Comparison of ENCODE assay signal across 8 mouse cellular contexts in the genomic region with DNA sequence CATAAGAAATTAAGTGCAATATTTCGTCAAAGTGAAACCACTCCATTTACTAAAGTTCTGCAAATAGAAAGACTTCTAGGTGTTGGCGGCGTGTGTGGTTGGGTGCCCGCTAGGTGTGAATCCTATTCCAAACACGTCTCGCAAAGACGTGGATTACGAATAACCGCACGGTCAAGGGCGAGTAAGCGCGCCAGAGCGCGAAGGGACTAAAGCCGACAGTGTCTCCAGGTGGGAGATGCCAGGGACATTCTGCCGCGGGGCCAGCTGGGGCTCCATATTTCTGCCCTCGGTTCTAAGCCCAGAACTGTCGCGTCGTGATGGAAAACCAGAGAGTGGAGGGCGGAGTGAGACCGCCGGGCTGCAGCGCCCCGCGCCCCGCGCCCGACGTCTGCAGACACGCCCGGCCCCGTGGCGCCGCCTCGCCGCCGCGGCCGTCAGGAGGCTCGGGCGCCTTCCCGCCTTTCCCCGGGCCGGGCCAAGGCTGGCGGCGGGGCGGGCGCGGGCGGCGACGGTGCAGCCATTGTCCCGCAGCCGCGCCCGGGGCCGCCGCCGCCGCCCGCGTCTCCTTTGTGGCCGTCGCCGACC. TPM values are rescaled to one million over a fixed set of nuclear protein-coding genes. Genes with fewer than 3 reads are reported as not detected.
DNase-seq lines count a peak whose midpoint lies in the region; ATAC-seq and TF ChIP-seq lines count a peak whose summit lies in the region.

No protein-coding gene starts in this region.

- no peaks in the 10 kb centered on the region for H3K79me2 ChIP-seq in heart, adult 2 months (replicated peaks; ENCODE audit: control insufficient read depth, insufficient read depth, low read length)
- H3K79me2 ChIP-seq in liver, adult 2 months (ENCODE audit: control insufficient read depth, insufficient read depth, low read length): peaks cover under 1% of the 10 kb centered on the region; the same call in 1 of the 2 replicates

- H3K36me3 ChIP-seq in heart, adult 2 months (ENCODE audit: control insufficient read depth, insufficient read depth, low read length): no peaks in the 10 kb centered on the region
- H3K36me3 ChIP-seq in liver, adult 2 months (ENCODE audit: control insufficient read depth, insufficient read depth, low read length): no peaks in the 10 kb centered on the region
- no peaks in the 10 kb centered on the region for H3K36me3 ChIP-seq in stomach, postnatal 0 days (ENCODE audit: control insufficient read depth, insufficient read depth, low read length)

- no peaks in the 10 kb centered on the region; the same call in 1 of the 2 replicates for H3K4me1 ChIP-seq in heart, adult 2 months (ENCODE audit: control insufficient read depth, insufficient read depth, low read length)
- H3K4me1 ChIP-seq in liver, adult 2 months (ENCODE audit: control insufficient read depth, insufficient read depth, low read length): no peaks in the 10 kb centered on the region; the same call in 1 of the 2 replicates
- no peaks in the 10 kb centered on the region for H3K4me1 ChIP-seq in stomach, postnatal 0 days (replicated peaks; ENCODE audit: control insufficient read depth, insufficient read depth)

- TF ChIP-seq POLR2A in heart, adult 2 months (IDR thresholded peaks at IDR 0.05; ENCODE audit: insufficient read depth, low read depth, low read length): no peak
- TF ChIP-seq POLR2A in liver, adult 2 months (IDR thresholded peaks at IDR 0.05; ENCODE audit: extremely low read depth, insufficient read depth, low read length): no peak

- WGBS in heart, adult 2 months: under 1% methylated on average over 68 of the region's 68 CpGs
- WGBS in liver, adult 2 months: under 1% methylated on average over 56 of the region's 68 CpGs
- 0% methylated on average over 36 of the region's 68 CpGs for WGBS in stomach, postnatal 0 days

- H3K9me3 ChIP-seq in stomach, postnatal 0 days (ENCODE audit: control insufficient read depth, low read length): no peaks in the 10 kb centered on the region

- TF ChIP-seq EP300 in heart, adult 2 months (IDR thresholded peaks at IDR 0.05; ENCODE audit: insufficient read depth, low read depth, low read length): no peak
- no peak for TF ChIP-seq EP300 in stomach, postnatal 0 days (optimal IDR thresholded peaks at IDR 0.05)

- peak; percentile 28 for DNase-seq in 3T3-L1 (ENCODE audit: low read depth, low spot score)
- DNase-seq in embryo, embryonic 9.5 days (ENCODE audit: extremely low spot score): peak; percentile 66
- DNase-seq in heart, adult 2 months: peak; percentile 77 to 79
- peak; percentile 15 to 39 for DNase-seq in kidney, adult 8-10 months
- DNase-seq in liver, adult 2 months (ENCODE audit: extremely low read depth, low read depth, low spot score): peak; percentile 27
- peak; percentile 64 for DNase-seq in stomach, postnatal 0 days (ENCODE audit: low spot score)

- peak overlapping the region; percentile 85 for H3K9ac ChIP-seq in heart, adult 2 months (ENCODE audit: low read depth, low read length)
- peak overlapping the region; percentile 75 for H3K9ac ChIP-seq in liver, adult 2 months (ENCODE audit: low read depth, low read length)
- peak overlapping the region; percentile 98 for H3K9ac ChIP-seq in stomach, postnatal 0 days (ENCODE audit: low read length)

- ATAC-seq in activated CD4-positive, CD25-positive, alpha-beta regulatory T cell, adult 4 months: peak; percentile 43
- ATAC-seq in monocyte, adult 5-6 weeks (replicated peaks; ENCODE audit: insufficient number of reproducible peaks, low FRiP score, low TSS enrichment, poor library complexity, severe bottlenecking): 0 out of 2 replicates have a peak, but pooled peaks have one; percentile 43
- ATAC-seq in stomach, postnatal 0 days (ENCODE audit: low FRiP score, low TSS enrichment): peak; percentile 53; the same call in 1 of the 2 replicates

- peak overlapping the region; percentile 76 for H3K4me2 ChIP-seq in stomach, postnatal 0 days (replicated peaks; ENCODE audit: low read depth)

- intact Hi-C loops in heart, adult 2 months (cut with DNase I): no loop called here

- peak overlapping the region; percentile 67 for H3K4me3 ChIP-seq in heart, adult 2 months
- peak overlapping the region; percentile 77 for H3K4me3 ChIP-seq in liver, adult 2 months (ENCODE audit: insufficient read depth, low read depth, low read length)
- peak overlapping the region; percentile 87 for H3K4me3 ChIP-seq in stomach, postnatal 0 days (ENCODE audit: low read depth, low read length)

- no peak; the same call in 1 of the 2 replicates for TF ChIP-seq CTCF in heart, adult 2 months (IDR thresholded peaks at IDR 0.05)
- TF ChIP-seq CTCF in liver, adult 2 months (IDR thresholded peaks at IDR 0.05; ENCODE audit: low read depth, low read length): no peak
- TF ChIP-seq CTCF in stomach, postnatal 0 days (IDR thresholded peaks at IDR 0.05; ENCODE audit: low read depth): peak; percentile 7; the same call in 1 of the 2 replicates

- no peaks in the 10 kb centered on the region for H3K27me3 ChIP-seq in heart, adult 2 months (ENCODE audit: control insufficient read depth, insufficient read depth, low read length)
- H3K27me3 ChIP-seq in liver, adult 2 months (ENCODE audit: control insufficient read depth, insufficient read depth, low read length): no peaks in the 10 kb centered on the region
- H3K27me3 ChIP-seq in stomach, postnatal 0 days (ENCODE audit: control insufficient read depth, insufficient read depth, low read length): no peaks in the 10 kb centered on the region

- peak overlapping the region; percentile 73 for H3K27ac ChIP-seq in heart, adult 2 months
- H3K27ac ChIP-seq in liver, adult 2 months (replicated peaks; ENCODE audit: insufficient read depth, low read depth, low read length): peak overlapping the region; percentile 51
- peak overlapping the region; percentile 98 for H3K27ac ChIP-seq in stomach, postnatal 0 days (replicated peaks)

RNA-seq across cellular contexts. Expression of gene Zbtb8a, which starts 0.9 kb away (rescaled TPM):
- 1 to 10 TPM; 4.4 to 5.3 TPM for polyA plus RNA-seq in activated CD4-positive, CD25-positive, alpha-beta regulatory T cell, adult 4 months (2017; shearing (Covaris generic))
- total RNA-seq in heart, adult 2 months (2021): 1 to 10 TPM; 2.5 to 3.5 TPM
- 3.2 and 5.5 TPM in 2 replicates for polyA plus RNA-seq in heart, adult 2 months (2012; rRNA removed)
- total RNA-seq in liver, adult 2 months (2014; rRNA removed): 1.3 and 1.7 TPM in 2 replicates
- 1.6 and 1.7 TPM in 2 replicates for polyA plus RNA-seq in liver, adult 2 months (2012; rRNA removed)
- total RNA-seq in monocyte, adult 5-6 weeks (2017): 1.7 to 7.3 TPM (median 4.5 TPM) in 3 replicates
- polyA plus RNA-seq in stomach, postnatal 0 days (2015; fragmentation: Nextera tagmentation; extraction: Ambion mirVana): 12.2 and 13.0 TPM in 2 replicates

RNA-seq across cellular contexts. Expression of gene Zbtb8os, which starts 41.6 kb away (rescaled TPM):
- polyA plus RNA-seq in activated CD4-positive, CD25-positive, alpha-beta regulatory T cell, adult 4 months (2017; shearing (Covaris generic)): 100 to 1,000 TPM; 117 TPM
- 10 to 100 TPM; 19.5 to 27.2 TPM for total RNA-seq in heart, adult 2 months (2021)
- polyA plus RNA-seq in heart, adult 2 months (2012; rRNA removed): 9.1 and 13.0 TPM in 2 replicates
- total RNA-seq in liver, adult 2 months (2014; rRNA removed): 24.7 and 32.8 TPM in 2 replicates
- polyA plus RNA-seq in liver, adult 2 months (2012; rRNA removed): 14.7 and 16.7 TPM in 2 replicates
- 58.5 to 68.8 TPM (median 66.8 TPM) in 3 replicates for total RNA-seq in monocyte, adult 5-6 weeks (2017)
- 41.7 and 42.5 TPM in 2 replicates for polyA plus RNA-seq in stomach, postnatal 0 days (2015; fragmentation: Nextera tagmentation; extraction: Ambion mirVana)

RNA-seq across cellular contexts. Expression of gene Rbbp4, which starts 41.9 kb away (rescaled TPM):
- polyA plus RNA-seq in activated CD4-positive, CD25-positive, alpha-beta regulatory T cell, adult 4 months (2017; shearing (Covaris generic)): 100 to 1,000 TPM; 309 to 413 TPM
- total RNA-seq in heart, adult 2 months (2021): 10 to 100 TPM; 67.0 to 70.7 TPM
- 16.8 and 34.5 TPM in 2 replicates for polyA plus RNA-seq in heart, adult 2 months (2012; rRNA removed)
- total RNA-seq in liver, adult 2 months (2014; rRNA removed): 40.3 and 47.2 TPM in 2 replicates
- 15.1 and 17.2 TPM in 2 replicates for polyA plus RNA-seq in liver, adult 2 months (2012; rRNA removed)
- 82.3 to 106 TPM (median 84.6 TPM) in 3 replicates for total RNA-seq in monocyte, adult 5-6 weeks (2017)
- 149 and 153 TPM in 2 replicates for polyA plus RNA-seq in stomach, postnatal 0 days (2015; fragmentation: Nextera tagmentation; extraction: Ambion mirVana)

Comparison
In these comparisons a context has a peak if more than half of its experiments do, and no peak if none do; other contexts are left out.
1. Peak in every context shown above with its lines: DNase-seq, ATAC-seq, H3K4me3 ChIP-seq and H3K27ac ChIP-seq.
2. DNase-seq: peak in every context shown above with its lines; median percentile 78 in heart, adult 2 months; 66 in embryo, embryonic 9.5 days; 64 in stomach, postnatal 0 days; 28 in 3T3-L1; 27 in kidney, adult 8-10 months; 27 in liver, adult 2 months.